Mouse (Mus musculus): ENCODE results near the gene Emb. TPM values are rescaled to one million over a fixed set of nuclear protein-coding genes. Genes with fewer than 3 reads are reported as not detected.

Emb gene
- polyA plus RNA-seq, 1 experiment, result 109 TPM

Other genes with a start within 250 kb of the Emb start
- gene Parp8, start 183.0 kb upstream of the Emb start, polyA plus RNA-seq (2012; rRNA removed), result 15.3 TPM in 2 replicates
- gene Gm17509, start 12.5 kb downstream of the Emb start, polyA plus RNA-seq (2012; rRNA removed), result 0.20 and 0.28 TPM in 2 replicates